Mouse (Mus musculus) spleen, postnatal 14 days (tissue): ENCODE measurements at regions not wholly inside any gene's neighbourhood (a gene's known extent, or its start where the extent isn't known, plus 50 kb on each side); places are given as distances from the start of the nearest gene placed in this dataset.

Source experiments
- DNase-seq, 2 experiments: peaks; one replicate each; pipeline ENCODE4 v3.0.0; 2021 to 2022; ENCODE audit warnings: low spot score in 2 of 2

DNA sequence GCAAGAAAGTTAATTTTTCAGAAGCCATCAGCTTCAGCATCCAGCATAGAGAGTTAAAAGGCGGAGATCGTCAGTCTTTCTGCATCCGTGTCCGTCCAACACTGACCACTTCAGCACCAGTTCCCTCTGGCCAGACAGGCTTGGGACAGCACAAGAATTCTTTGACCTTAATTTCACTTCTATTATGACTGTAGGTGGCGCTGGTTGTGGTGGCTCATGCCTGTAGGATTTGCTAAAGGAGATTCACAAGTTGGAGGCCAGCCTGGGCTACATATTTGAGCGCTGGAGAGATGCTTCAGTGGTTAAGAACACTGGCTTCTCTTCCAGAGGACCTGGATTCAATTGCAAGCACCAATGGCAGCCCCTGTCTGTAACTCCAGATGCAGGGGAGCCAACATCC is 66.0 kb downstream of the Amer2 start:
- no peak for DNase-seq

GRCm38 (mm10) chr14:60443821-60444551 is 70.9 kb downstream of the Amer2 start:
- DNase-seq = no peak

GRCm38 (mm10) chr14:60444552-60444937 is 71.5 kb downstream of the Amer2 start:
- DNase-seq = no peak

- DNase-seq = no peak
Measured at GRCm38 (mm10) chr14:60446037-60446436, 73.0 kb downstream of the Amer2 start.

DNA sequence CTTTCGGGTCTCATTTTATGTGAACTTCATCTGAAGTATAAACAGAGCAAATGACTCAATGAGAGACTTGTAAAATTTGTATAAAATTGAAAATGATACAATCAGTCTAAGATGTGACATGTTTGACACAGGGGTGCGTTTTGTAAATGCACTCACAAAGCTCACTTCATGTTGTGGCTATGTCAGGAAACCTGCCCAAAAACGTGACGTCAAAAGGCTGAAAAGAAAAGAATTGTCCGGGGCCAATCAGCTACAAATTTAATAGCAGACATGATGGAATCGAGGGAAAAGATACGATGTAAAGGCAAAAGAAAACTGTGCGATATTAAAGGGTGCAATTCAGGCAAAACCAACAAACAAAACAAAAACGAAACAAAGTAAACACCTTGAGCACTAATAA is 78.2 kb downstream of the Amer2 start:
- no peak for DNase-seq

DNA sequence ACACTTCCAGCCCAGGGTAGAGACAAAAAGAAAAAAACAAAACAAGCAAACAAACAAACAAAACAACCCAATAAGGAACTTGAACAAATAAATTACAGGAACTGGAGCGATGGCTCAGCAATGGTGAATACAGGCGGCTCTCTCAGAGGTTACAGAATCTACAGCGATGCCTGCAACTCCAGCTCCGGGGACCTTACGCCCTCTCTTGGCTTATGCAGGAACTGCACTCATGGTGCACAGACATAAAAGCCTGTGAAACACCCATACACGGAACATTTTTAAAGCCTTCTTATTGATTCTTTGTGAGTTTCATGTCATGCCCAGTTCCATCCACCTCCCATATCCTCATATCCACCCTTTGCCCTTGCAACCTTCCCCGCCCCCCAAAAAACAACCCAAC is 78.6 kb downstream of the Amer2 start:
- no peak for DNase-seq

GRCm38 (mm10) chr14:60456767-60457166 is 83.7 kb downstream of the Amer2 start:
- DNase-seq = no peak

- peak in 1 of 2 experiments; percentile 30 for DNase-seq
Measured at GRCm38 (mm10) chr14:60484996-60485888, 112.2 kb downstream of the Amer2 start.

GRCm38 (mm10) chr14:60485889-60486274 is 112.8 kb downstream of the Amer2 start:
- no peak for DNase-seq

DNA sequence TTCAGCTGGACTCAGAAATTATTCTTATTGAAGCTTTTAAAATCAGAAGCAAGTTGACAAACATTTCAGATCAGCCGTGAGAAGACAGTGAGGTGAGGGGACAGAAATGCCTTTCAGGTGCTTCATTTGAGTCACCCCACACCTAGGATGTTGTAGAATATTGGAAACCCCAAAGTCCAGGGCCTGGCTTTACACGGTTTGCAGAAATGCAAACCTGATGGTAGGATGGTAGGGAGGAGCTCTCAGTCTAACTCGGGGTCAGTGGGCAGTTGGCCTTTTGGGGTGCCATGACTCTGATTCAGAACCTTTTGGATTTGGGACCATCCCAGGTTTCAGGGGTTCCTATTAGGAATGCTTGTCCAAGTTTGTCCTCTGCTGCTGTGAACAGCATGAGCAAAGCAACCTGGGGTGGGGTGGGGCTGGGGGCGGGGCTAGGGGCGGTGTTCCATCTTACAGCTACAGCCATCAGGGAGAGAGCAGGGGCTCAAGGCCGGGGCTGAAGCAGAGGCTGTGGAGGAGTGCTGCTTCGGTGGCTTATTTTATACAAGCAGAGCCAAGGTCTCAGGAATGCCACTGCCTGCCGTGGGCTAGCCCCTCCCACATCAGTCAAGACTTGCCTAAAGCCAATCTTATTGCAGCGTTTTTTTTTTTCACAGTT is 113.3 kb downstream of the Amer2 start:
- no peak for DNase-seq

DNA sequence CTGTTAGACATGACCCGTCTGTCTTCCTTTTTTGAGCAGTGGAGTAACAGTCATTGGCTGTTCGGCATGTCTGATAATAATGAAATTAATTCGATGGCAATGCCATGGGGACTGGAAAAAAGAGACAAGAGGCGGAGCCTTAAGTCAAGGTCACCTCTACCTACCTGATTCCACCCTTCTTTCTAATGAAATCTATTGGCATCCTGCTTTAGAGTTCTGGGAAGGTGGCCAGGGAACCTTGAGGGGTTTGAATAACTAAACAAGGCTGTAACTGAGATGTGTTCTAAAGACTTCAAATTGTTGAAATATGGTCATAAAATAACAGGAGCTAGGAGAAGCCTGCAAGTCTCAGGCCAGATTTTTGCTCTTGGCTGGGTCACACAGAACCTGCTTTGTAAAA is 116.1 kb downstream of the Amer2 start:
- DNase-seq = no peak

GRCm38 (mm10) chr14:60490886-60491285 is 117.8 kb downstream of the Amer2 start:
- no peak for DNase-seq

- no peak for DNase-seq
Measured at GRCm38 (mm10) chr14:60495441-60495840, 122.4 kb downstream of the Amer2 start.

- no peak for DNase-seq
Measured at GRCm38 (mm10) chr14:60502552-60502951, 129.5 kb downstream of the Amer2 start.

DNA sequence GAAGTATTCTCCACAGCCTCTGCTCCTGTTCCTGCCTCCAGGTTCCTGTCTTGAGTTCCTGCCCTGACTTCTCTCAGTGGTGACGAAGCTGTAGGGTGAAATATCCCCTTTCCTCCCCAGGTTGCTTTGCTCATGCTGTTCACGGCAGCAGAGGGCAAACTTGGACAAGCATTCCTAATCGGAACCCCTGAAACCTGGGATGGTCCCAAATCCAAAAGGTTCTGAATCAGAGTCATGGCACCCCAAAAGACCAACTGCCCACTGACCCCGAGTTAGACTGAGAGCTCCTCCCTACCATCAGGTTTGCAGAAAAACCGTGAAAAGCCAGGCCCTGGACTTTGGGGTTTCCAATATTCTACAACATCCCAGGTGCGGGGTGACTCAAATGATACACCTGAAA is 128.7 kb upstream of the Spata13 start:
- DNase-seq = no peak

GRCm38 (mm10) chr14:60506296-60506695 is 127.5 kb upstream of the Spata13 start:
- DNase-seq = no peak

- no peak for DNase-seq
Measured at GRCm38 (mm10) chr14:60513560-60513959, 120.2 kb upstream of the Spata13 start.

- no peak for DNase-seq
Measured at GRCm38 (mm10) chr14:60515094-60515786, 118.6 kb upstream of the Spata13 start.

DNA sequence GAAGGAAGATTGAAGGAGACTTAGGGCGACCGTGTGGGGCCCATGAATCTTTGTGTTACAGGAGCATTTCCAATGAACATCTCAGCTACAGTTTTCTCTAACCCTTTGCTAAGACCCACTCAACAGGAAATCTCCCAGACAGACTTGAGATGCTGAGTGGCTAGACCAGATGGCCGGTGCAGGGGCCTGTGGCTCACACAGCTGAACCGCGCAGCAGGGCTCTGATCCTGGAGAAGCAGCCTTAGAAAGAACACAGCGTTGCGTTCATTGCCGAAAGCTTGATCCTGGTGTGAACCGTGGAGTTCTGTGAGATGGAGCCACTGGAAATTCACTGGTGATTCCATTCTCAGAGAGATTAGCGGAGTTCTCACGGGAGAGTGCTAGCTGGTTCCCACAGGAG is 115.9 kb upstream of the Spata13 start:
- DNase-seq = no peak

- no peak for DNase-seq
Measured at GRCm38 (mm10) chr14:60523010-60523409, 110.8 kb upstream of the Spata13 start.

- DNase-seq = no peak
Measured at GRCm38 (mm10) chr14:60524869-60525268, 108.9 kb upstream of the Spata13 start.
